18 mouse cellular contexts compared by ENCODE assay signal in the genomic region with DNA sequence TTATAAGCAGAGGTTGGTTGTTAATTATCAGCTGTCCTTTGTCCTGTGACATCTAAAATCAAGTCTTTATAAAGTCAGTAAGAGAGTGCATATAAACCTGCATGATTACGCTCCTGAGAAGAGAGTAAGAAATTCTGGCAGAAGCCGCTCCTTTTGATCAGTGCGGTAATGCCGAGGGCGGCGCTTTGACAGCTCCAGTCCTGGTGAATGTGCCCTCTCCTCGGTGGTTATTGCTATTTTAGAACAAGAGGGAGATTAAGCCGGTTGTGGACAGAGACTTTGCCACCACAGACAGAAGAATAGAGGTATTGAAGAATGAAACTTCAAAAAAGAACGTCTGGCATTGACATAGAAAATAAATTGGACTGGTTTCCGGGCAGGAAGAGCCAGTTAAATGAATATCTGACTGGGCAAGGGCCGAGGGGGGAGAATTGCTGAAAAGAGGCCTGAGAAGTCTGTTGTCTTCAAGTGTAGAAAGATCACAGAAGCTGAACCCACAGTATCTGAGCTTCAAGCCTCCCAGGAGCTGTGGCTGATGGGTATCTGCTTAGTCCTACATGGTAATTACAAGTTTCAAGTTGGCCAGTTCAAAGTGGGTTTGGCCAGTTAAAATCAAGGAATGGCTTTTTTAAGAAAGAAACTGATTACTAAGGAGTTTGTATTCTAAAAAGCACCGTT. TPM values are rescaled to one million over a fixed set of nuclear protein-coding genes. Genes with fewer than 3 reads are reported as not detected.
DNase-seq lines count a peak whose midpoint lies in the region; ATAC-seq and TF ChIP-seq lines count a peak whose summit lies in the region.
"Had no signal": no experiment of that assay in that cellular context is flagged by ENCODE, and none has a peak within 500 bp of the region (broad histone marks: within the 10 kb centered on the region; RNA-seq: fewer than 3 reads in every experiment).

No protein-coding gene starts in this region.

- no peak overlapping the region for H3K9ac ChIP-seq in heart, embryonic 13.5 days
- no peak overlapping the region for H3K9ac ChIP-seq in forebrain, embryonic 15.5 days (replicated peaks)
- H3K9ac ChIP-seq in midbrain, embryonic 16.5 days (ENCODE audit: low read depth, low read length): no peak overlapping the region
- H3K9ac ChIP-seq in liver, embryonic 12.5 days: no peak overlapping the region
- H3K9ac ChIP-seq: heart, embryonic 15.5 days; neural tube, embryonic 13.5 days had no signal

- ATAC-seq in heart, embryonic 13.5 days (ENCODE audit: extremely low read depth, insufficient number of reproducible peaks, low FRiP score, low TSS enrichment): no peak
- peak; percentile 70 for ATAC-seq in forebrain, embryonic 15.5 days (replicated peaks)
- ATAC-seq in midbrain, embryonic 16.5 days: peak; percentile 62
- ATAC-seq in liver, embryonic 12.5 days: no peak
- ATAC-seq: activated CD4-positive, CD25-positive, alpha-beta regulatory T cell, adult 4 months; lung, postnatal 0 days had no signal

- no peak for DNase-seq in heart, adult 8-10 months (ENCODE audit: low spot score)
- DNase-seq in left cerebral cortex, adult 2 months (ENCODE audit: extremely low spot score in 1 of 2, low spot score in 2 of 2): no peak
- DNase-seq in left cerebral cortex, postnatal 4 days: no peak
- DNase-seq in thymus, postnatal 10 days (ENCODE audit: low spot score in 2 of 2): no peak
- DNase-seq: adrenal gland, postnatal 14 days; cerebellum, adult 11-12 months; cerebellum, postnatal 14 days; embryo, embryonic 11 days; kidney, postnatal 36 days had no signal

- 67% methylated on average over 12 of the region's 12 CpGs for WGBS in heart, embryonic 13.5 days
- WGBS in forebrain, embryonic 15.5 days: 9% methylated on average over 12 of the region's 12 CpGs
- 36% methylated on average over 12 of the region's 12 CpGs for WGBS in midbrain, embryonic 16.5 days
- WGBS in liver, embryonic 12.5 days (ENCODE audit: insufficient replicate concordance): 86% methylated on average over 12 of the region's 12 CpGs

- no peak for TF ChIP-seq CTCF in left cerebral cortex, adult 2 months (IDR thresholded peaks at IDR 0.05)

- no peak overlapping the region for H3K4me2 ChIP-seq in heart, embryonic 13.5 days
- H3K4me2 ChIP-seq in forebrain, embryonic 15.5 days (replicated peaks): no peak overlapping the region
- no peak overlapping the region for H3K4me2 ChIP-seq in midbrain, embryonic 16.5 days (ENCODE audit: low read length)
- H3K4me2 ChIP-seq in liver, embryonic 12.5 days: no peak overlapping the region
- H3K4me2 ChIP-seq: heart, embryonic 15.5 days; neural tube, embryonic 13.5 days had no signal

- no peaks in the 10 kb centered on the region for H3K27me3 ChIP-seq in heart, embryonic 13.5 days (replicated peaks)
- no peaks in the 10 kb centered on the region for H3K27me3 ChIP-seq in forebrain, embryonic 15.5 days
- no peaks in the 10 kb centered on the region for H3K27me3 ChIP-seq in midbrain, embryonic 16.5 days (ENCODE audit: control insufficient read depth, insufficient read depth, low read depth, low read length)
- H3K27me3 ChIP-seq in liver, embryonic 12.5 days (replicated peaks): no peaks in the 10 kb centered on the region
- H3K27me3 ChIP-seq: heart, embryonic 15.5 days; neural tube, embryonic 13.5 days had no signal

- intact Hi-C loops in left cerebral cortex, adult 2 months (cut with DNase I): no loop called here
- intact Hi-C loops in left cerebral cortex, postnatal 4 days (cut with DNase I): no loop called here

- H3K4me3 ChIP-seq in heart, embryonic 13.5 days: no peak overlapping the region
- no peak overlapping the region for H3K4me3 ChIP-seq in left cerebral cortex, adult 2 months
- no peak overlapping the region for H3K4me3 ChIP-seq in forebrain, embryonic 15.5 days
- H3K4me3 ChIP-seq in midbrain, embryonic 16.5 days (ENCODE audit: low read depth, low read length): no peak overlapping the region
- no peak overlapping the region for H3K4me3 ChIP-seq in liver, embryonic 12.5 days
- H3K4me3 ChIP-seq: heart, embryonic 15.5 days; hindbrain, embryonic 10.5 days; neural tube, embryonic 13.5 days had no signal

- H3K36me3 ChIP-seq in heart, embryonic 13.5 days: peaks cover 61% of the 10 kb centered on the region
- H3K36me3 ChIP-seq in forebrain, embryonic 15.5 days: peaks cover 13% of the 10 kb centered on the region; the same call in 1 of the 2 replicates
- H3K36me3 ChIP-seq in midbrain, embryonic 16.5 days (ENCODE audit: control insufficient read depth, insufficient read depth, low read length): 0 out of 2 replicates have a peak, but pooled peaks cover 2% of the 10 kb centered on the region
- peaks cover 73% of the 10 kb centered on the region for H3K36me3 ChIP-seq in liver, embryonic 12.5 days

- H3K27ac ChIP-seq in heart, embryonic 13.5 days (replicated peaks): peak overlapping the region; percentile 22
- H3K27ac ChIP-seq in left cerebral cortex, adult 2 months: 0 out of 2 replicates have a peak overlapping the region, but pooled peaks have one; percentile 7
- H3K27ac ChIP-seq in forebrain, embryonic 15.5 days (replicated peaks): peak overlapping the region; percentile 40; the same call in 1 of the 2 replicates
- H3K27ac ChIP-seq in midbrain, embryonic 16.5 days (ENCODE audit: low read length): no peak overlapping the region; the same call in 1 of the 2 replicates
- H3K27ac ChIP-seq in liver, embryonic 12.5 days: no peak overlapping the region
- H3K27ac ChIP-seq: heart, embryonic 15.5 days; hindbrain, embryonic 10.5 days; neural tube, embryonic 13.5 days had no signal

- peaks cover 12% of the 10 kb centered on the region for H3K4me1 ChIP-seq in heart, embryonic 13.5 days
- peaks cover 21% of the 10 kb centered on the region for H3K4me1 ChIP-seq in forebrain, embryonic 15.5 days
- H3K4me1 ChIP-seq in midbrain, embryonic 16.5 days (ENCODE audit: control insufficient read depth, insufficient read depth, low read length): 0 out of 2 replicates have a peak, but pooled peaks cover 2% of the 10 kb centered on the region
- H3K4me1 ChIP-seq in liver, embryonic 12.5 days: peaks cover 6% of the 10 kb centered on the region
- H3K4me1 ChIP-seq: hindbrain, embryonic 10.5 days had no signal

- H3K9me3 ChIP-seq in heart, embryonic 13.5 days: no peaks in the 10 kb centered on the region
- no peaks in the 10 kb centered on the region for H3K9me3 ChIP-seq in forebrain, embryonic 15.5 days
- no peaks in the 10 kb centered on the region for H3K9me3 ChIP-seq in midbrain, embryonic 16.5 days (replicated peaks; ENCODE audit: control insufficient read depth, low read length, poor library complexity, severe bottlenecking)
- H3K9me3 ChIP-seq in liver, embryonic 12.5 days (replicated peaks): peaks cover 7% of the 10 kb centered on the region; the same call in 1 of the 2 replicates
- H3K9me3 ChIP-seq: heart, embryonic 15.5 days; hindbrain, embryonic 10.5 days; neural tube, embryonic 13.5 days had no signal

RNA-seq across cellular contexts. Expression of gene Selenof, which starts 27.8 kb away (rescaled TPM):
- polyA plus RNA-seq in heart, embryonic 13.5 days (2015; fragmentation: Nextera tagmentation; extraction: Ambion mirVana): 425 and 459 TPM in 2 replicates
- 100 to 1,000 TPM; 133 to 136 (median 134) TPM for total RNA-seq in heart, adult 8-10 months (2022)
- 100 to 1,000 TPM; 204 to 206 TPM for total RNA-seq in left cerebral cortex, adult 2 months (2021)
- 100 to 1,000 TPM; 248 to 253 TPM for total RNA-seq in left cerebral cortex, postnatal 4 days (2021)
- polyA plus RNA-seq in forebrain, embryonic 15.5 days (2015; fragmentation: Nextera tagmentation; extraction: Ambion mirVana): 528 and 529 TPM in 2 replicates
- 525 and 552 TPM in 2 replicates for polyA plus RNA-seq in midbrain, embryonic 16.5 days (2015; fragmentation: Nextera tagmentation; extraction: Ambion mirVana)
- 307 and 317 TPM in 2 replicates for polyA plus RNA-seq in liver, embryonic 12.5 days (2016; fragmentation: Nextera tagmentation; extraction: Ambion mirVana)

RNA-seq across cellular contexts. Expression of gene Hs2st1, which starts 27.9 kb away (rescaled TPM):
- 6.8 TPM in 2 replicates for polyA plus RNA-seq in heart, embryonic 13.5 days (2015; fragmentation: Nextera tagmentation; extraction: Ambion mirVana)
- 1 to 10 TPM; 6.7 to 9.6 (median 7.6) TPM for total RNA-seq in heart, adult 8-10 months (2022)
- 10 to 100 TPM; 47.2 to 50.7 TPM for total RNA-seq in left cerebral cortex, adult 2 months (2021)
- total RNA-seq in left cerebral cortex, postnatal 4 days (2021): 10 to 100 TPM; 56.3 to 60.1 TPM
- 19.7 and 21.5 TPM in 2 replicates for polyA plus RNA-seq in forebrain, embryonic 15.5 days (2015; fragmentation: Nextera tagmentation; extraction: Ambion mirVana)
- polyA plus RNA-seq in midbrain, embryonic 16.5 days (2015; fragmentation: Nextera tagmentation; extraction: Ambion mirVana): 13.9 and 14.5 TPM in 2 replicates
- polyA plus RNA-seq in liver, embryonic 12.5 days (2016; fragmentation: Nextera tagmentation; extraction: Ambion mirVana): 6.0 and 6.3 TPM in 2 replicates

Comparison
In these comparisons a context has a peak if more than half of its experiments do, and no peak if none do; other contexts are left out.
1. ATAC-seq: peak in forebrain, embryonic 15.5 days (single experiment) and midbrain, embryonic 16.5 days (single experiment); none in heart, embryonic 13.5 days (single experiment) and liver, embryonic 12.5 days (single experiment).
2. H3K27ac ChIP-seq: peak in heart, embryonic 13.5 days (single experiment), left cerebral cortex, adult 2 months (single experiment) and forebrain, embryonic 15.5 days (single experiment); none in midbrain, embryonic 16.5 days (single experiment) and liver, embryonic 12.5 days (single experiment).